Mouse (Mus musculus): ENCODE results near the gene Trappc5. TPM values are rescaled to one million over a fixed set of nuclear protein-coding genes. Genes with fewer than 3 reads are reported as not detected.

Gene Trappc5
- polyA plus RNA-seq, 1 experiment from 2014 or later = 69.6 TPM

DNA sequence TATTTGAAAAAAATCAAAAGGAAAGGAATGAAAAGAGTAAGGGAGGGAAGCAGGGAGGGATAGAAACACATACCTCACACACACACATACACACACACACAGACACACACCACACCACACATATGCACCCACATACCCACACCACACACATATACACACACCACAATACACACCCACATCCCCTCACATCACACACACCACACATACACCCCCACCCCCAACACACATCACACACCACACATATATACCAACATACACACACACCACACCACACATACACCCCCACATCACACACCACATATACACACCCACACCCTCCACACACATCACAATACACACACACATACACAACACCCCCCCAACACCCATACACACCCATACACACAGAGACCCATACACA lies 8.4 kb downstream of the Trappc5 start:
- Histone ChIP-seq H3K36me3 (ENCODE audit: control insufficient read depth, insufficient read depth) (peaks cover 3% of the 10 kb centered on the region; the same call in 1 of the 2 replicates), H3K27me3 (replicated peaks; ENCODE audit: control insufficient read depth, insufficient read depth, low read length) (no peaks in the 10 kb centered on the region), H3K4me2 (ENCODE audit: low read length) (no peak overlapping the region), H3K9ac (replicated peaks; ENCODE audit: low read depth, low read length) (no peak overlapping the region), H3K4me3 (replicated peaks; ENCODE audit: low read length) (no peak overlapping the region), H3K4me1 (replicated peaks; ENCODE audit: control insufficient read depth, insufficient read depth, low read length) (no peaks in the 10 kb centered on the region), H3K27ac (ENCODE audit: low read length) (no peak overlapping the region), H3K9me3 (ENCODE audit: control insufficient read depth, low read length) (no peaks in the 10 kb centered on the region)
- ATAC-seq = peak; percentile 39; the same call in 1 of the 2 replicates

DNA sequence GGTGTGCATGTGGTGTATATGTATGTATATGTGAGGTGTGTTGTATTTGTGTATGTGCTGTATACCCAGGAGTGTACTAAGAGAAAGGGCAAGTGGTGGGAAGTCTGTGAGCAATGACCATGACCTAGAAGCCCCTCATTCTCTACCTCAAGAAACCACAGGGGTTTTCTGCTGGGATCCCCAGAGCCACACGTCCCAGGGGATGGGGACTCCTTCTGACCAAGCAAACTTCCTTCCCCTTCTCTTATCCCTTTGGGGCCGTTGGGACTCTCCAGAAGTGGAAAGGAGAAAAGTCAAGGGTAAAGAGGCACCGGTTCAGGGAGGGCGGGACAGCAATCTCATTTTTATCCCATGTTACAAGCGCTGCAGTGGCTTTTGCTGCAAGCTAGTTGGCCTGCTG lies 9.3 kb downstream of the Trappc5 start:
- Histone ChIP-seq H3K9me3 (ENCODE audit: control insufficient read depth, low read length) (no peaks in the 10 kb centered on the region), H3K27me3 (replicated peaks; ENCODE audit: control insufficient read depth, insufficient read depth, low read length) (no peaks in the 10 kb centered on the region), H3K36me3 (ENCODE audit: control insufficient read depth, insufficient read depth) (no peaks in the 10 kb centered on the region), H3K9ac (replicated peaks; ENCODE audit: low read depth, low read length) (no peak overlapping the region), H3K4me2 (ENCODE audit: low read length) (no peak overlapping the region), H3K4me3 (replicated peaks; ENCODE audit: low read length) (no peak overlapping the region), H3K4me1 (replicated peaks; ENCODE audit: control insufficient read depth, insufficient read depth, low read length) (no peaks in the 10 kb centered on the region), H3K27ac (ENCODE audit: low read length) (no peak overlapping the region)
- ATAC-seq = no peak
- 69% methylated on average over 5 of the region's 5 CpGs for WGBS

DNA sequence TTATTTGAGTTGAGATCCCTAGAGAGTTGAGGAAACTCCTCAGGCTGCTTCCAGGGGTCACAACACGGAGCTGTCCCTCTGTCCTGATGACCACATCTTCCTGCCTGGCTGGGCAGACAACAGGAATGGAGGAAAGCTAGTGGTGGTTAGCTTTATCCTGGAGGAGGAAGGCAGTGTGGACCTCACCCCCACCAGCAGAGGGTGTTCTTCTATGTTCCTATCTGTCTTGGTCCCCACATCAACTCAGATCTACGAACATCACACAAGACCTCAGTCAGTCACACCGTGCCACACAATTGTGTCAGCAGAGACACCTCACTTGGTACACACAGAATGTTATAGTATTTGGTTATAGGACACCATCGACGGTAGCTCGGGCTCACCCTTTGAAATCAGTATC lies 11.4 kb downstream of the Trappc5 start:
- 74% methylated on average over 6 of the region's 6 CpGs for WGBS
- Histone ChIP-seq H3K27me3 (replicated peaks; ENCODE audit: control insufficient read depth, insufficient read depth, low read length) (no peaks in the 10 kb centered on the region), H3K4me3 (replicated peaks; ENCODE audit: low read length) (no peak overlapping the region), H3K4me1 (replicated peaks; ENCODE audit: control insufficient read depth, insufficient read depth, low read length) (no peaks in the 10 kb centered on the region), H3K9ac (replicated peaks; ENCODE audit: low read depth, low read length) (no peak overlapping the region), H3K9me3 (ENCODE audit: control insufficient read depth, low read length) (no peaks in the 10 kb centered on the region), H3K36me3 (ENCODE audit: control insufficient read depth, insufficient read depth) (no peaks in the 10 kb centered on the region), H3K4me2 (ENCODE audit: low read length) (no peak overlapping the region), H3K27ac (ENCODE audit: low read length) (no peak overlapping the region)
- ATAC-seq = no peak

DNA sequence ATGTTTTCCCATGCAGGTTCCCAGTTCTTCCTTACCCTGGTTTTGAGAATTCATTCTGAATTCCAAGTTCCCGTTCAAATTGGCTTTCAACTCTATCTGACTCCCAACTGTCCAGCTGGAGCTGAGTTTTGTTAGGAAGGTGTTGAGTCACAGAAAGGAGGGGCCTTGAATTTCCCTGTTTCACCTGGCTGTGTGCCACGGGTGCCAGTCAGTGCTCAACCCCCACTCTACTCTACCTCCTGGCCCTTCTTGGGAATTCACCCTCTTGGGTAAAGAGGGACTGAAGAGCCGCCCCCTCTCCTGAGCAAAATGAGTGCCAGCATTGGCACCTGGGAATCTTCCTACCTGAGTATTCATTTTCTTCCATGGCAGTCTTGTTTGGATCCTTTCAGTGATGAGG lies 14.7 kb downstream of the Trappc5 start:
- no peaks in the 10 kb centered on the region for H3K9me3 ChIP-seq (ENCODE audit: control insufficient read depth, low read length)
- WGBS = 75% methylated on average over 3 of the region's 3 CpGs
- no peak overlapping the region for H3K4me3 ChIP-seq (replicated peaks; ENCODE audit: low read length)
- H3K4me1 ChIP-seq (replicated peaks; ENCODE audit: control insufficient read depth, insufficient read depth, low read length) = no peaks in the 10 kb centered on the region
- no peak for ATAC-seq
- no peak overlapping the region for H3K9ac ChIP-seq (replicated peaks; ENCODE audit: low read depth, low read length)
- no peaks in the 10 kb centered on the region for H3K27me3 ChIP-seq (replicated peaks; ENCODE audit: control insufficient read depth, insufficient read depth, low read length)
- H3K36me3 ChIP-seq (ENCODE audit: control insufficient read depth, insufficient read depth) = no peaks in the 10 kb centered on the region
- H3K4me2 ChIP-seq (ENCODE audit: low read length) = no peak overlapping the region
- no peak overlapping the region for H3K27ac ChIP-seq (ENCODE audit: low read length)

DNA sequence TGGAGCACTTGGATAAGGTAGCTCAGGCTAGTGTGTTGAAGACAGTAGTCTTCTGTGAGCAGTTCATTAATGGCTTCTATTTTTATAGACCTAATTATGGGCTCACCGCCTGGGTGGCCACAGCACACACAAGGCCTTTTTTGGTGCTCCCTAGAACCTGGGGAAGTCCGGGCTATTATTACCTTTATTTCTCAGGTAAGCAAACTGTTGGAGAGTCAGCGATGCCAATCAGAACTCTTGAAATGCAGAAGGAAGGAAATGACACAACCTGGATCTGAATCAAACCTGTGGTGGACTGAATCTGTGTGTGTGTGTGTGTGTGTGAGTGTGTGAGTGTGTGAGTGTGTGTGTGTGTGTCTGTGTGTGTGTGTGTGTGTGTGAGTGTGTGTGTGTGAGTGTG lies 18.0 kb downstream of the Trappc5 start, which contains the start of gene Fcer2a:
Gene Fcer2a, minus strand, starts transcription at position 55 of the 400 bp plus-strand sequence.
- Histone ChIP-seq H3K9ac (replicated peaks; ENCODE audit: low read depth, low read length) (no peak within 1 kb of the TSS), H3K4me1 (replicated peaks; ENCODE audit: control insufficient read depth, insufficient read depth, low read length) (no peaks in the 10 kb centered on the region), H3K36me3 (ENCODE audit: control insufficient read depth, insufficient read depth) (no peaks in the 10 kb centered on the region), H3K9me3 (ENCODE audit: control insufficient read depth, low read length) (no peaks in the 10 kb centered on the region), H3K27ac (ENCODE audit: low read length) (no peak within 1 kb of the TSS), H3K4me2 (ENCODE audit: low read length) (no peak within 1 kb of the TSS), H3K4me3 (replicated peaks; ENCODE audit: low read length) (no peak within 1 kb of the TSS), H3K27me3 (replicated peaks; ENCODE audit: control insufficient read depth, insufficient read depth, low read length) (no peaks in the 10 kb centered on the region)
- no peak for ATAC-seq
- WGBS = 86% methylated on average over 3 of the region's 3 CpGs

DNA sequence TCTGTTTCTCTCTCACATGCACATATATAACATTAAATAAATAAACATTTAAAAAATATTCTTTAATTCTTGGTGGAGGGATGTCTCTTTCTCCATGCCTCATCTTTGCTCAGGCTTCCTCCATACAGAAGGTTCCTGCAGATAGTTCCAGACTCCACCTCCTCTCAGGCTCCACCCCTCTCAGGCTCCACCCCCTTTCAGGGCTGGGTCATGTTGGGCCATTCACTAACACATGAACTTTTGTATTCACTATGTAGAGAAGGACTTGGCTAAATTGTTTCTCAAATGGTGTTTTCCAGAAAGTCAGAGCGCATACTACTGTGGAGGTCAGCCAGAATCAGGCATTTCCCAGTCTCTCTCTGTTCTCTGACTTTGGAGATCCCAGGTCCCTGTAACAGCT lies 25.4 kb downstream of the Trappc5 start:
- Histone ChIP-seq H3K9ac (replicated peaks; ENCODE audit: low read depth, low read length) (no peak overlapping the region), H3K27me3 (replicated peaks; ENCODE audit: control insufficient read depth, insufficient read depth, low read length) (no peaks in the 10 kb centered on the region), H3K36me3 (ENCODE audit: control insufficient read depth, insufficient read depth) (no peaks in the 10 kb centered on the region), H3K4me3 (replicated peaks; ENCODE audit: low read length) (no peak overlapping the region), H3K4me2 (ENCODE audit: low read length) (no peak overlapping the region), H3K9me3 (ENCODE audit: control insufficient read depth, low read length) (no peaks in the 10 kb centered on the region), H3K4me1 (replicated peaks; ENCODE audit: control insufficient read depth, insufficient read depth, low read length) (no peaks in the 10 kb centered on the region), H3K27ac (ENCODE audit: low read length) (no peak overlapping the region)
- 94% methylated on average over 1 of the region's 1 CpGs for WGBS
- ATAC-seq = no peak

DNA sequence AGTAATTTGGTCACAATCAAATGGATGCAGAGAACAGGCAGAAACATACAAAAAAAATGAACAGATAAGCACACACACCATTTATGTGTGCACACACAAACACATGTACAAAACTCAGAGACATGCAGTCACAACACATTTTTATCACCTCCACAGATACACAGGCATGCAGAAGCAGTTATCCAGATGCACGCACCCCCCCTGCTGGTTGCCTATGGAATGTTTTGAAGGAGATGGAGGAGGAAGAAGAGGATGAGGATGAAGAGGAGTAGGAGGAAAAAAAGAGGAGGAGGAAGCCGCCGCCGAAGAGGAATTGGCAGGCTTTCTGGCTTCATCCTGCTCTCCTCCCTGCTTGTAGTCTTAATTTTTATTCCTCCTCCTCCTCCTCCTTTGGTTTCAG lies 29.6 kb downstream of the Trappc5 start:
- no peak for ATAC-seq
- H3K4me2 ChIP-seq (ENCODE audit: low read length) = no peak overlapping the region
- H3K9me3 ChIP-seq (ENCODE audit: control insufficient read depth, low read length) = no peaks in the 10 kb centered on the region
- H3K36me3 ChIP-seq (ENCODE audit: control insufficient read depth, insufficient read depth) = no peaks in the 10 kb centered on the region
- H3K9ac ChIP-seq (replicated peaks; ENCODE audit: low read depth, low read length) = no peak overlapping the region
- H3K27ac ChIP-seq (ENCODE audit: low read length) = no peak overlapping the region
- H3K4me3 ChIP-seq (replicated peaks; ENCODE audit: low read length) = no peak overlapping the region
- no peaks in the 10 kb centered on the region for H3K4me1 ChIP-seq (replicated peaks; ENCODE audit: control insufficient read depth, insufficient read depth, low read length)
- 67% methylated on average over 4 of the region's 4 CpGs for WGBS
- H3K27me3 ChIP-seq (replicated peaks; ENCODE audit: control insufficient read depth, insufficient read depth, low read length) = no peaks in the 10 kb centered on the region

DNA sequence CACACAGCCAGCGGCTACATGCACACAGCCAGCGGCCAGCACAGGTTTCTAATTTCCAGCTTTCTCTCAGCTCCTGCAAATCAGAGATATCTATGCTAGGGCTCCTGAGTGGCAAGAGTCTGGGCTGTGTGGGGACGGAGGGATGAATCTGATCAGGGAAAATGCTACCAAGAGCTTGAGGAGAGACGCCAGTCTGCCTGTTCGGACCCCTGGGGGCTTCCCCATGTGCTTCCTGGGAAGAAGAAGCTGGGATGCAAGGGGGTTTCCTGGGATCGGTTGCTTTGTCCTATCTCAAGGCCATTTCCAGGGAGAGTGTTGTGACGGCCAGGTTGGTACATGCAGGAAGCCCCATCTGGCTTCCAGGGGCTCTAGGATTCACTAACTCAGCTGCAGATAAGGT lies 31.5 kb downstream of the Trappc5 start:
- H3K9ac ChIP-seq (replicated peaks; ENCODE audit: low read depth, low read length) = no peak overlapping the region
- WGBS = 79% methylated on average over 7 of the region's 7 CpGs
- no peak overlapping the region for H3K4me3 ChIP-seq (replicated peaks; ENCODE audit: low read length)
- no peaks in the 10 kb centered on the region for H3K27me3 ChIP-seq (replicated peaks; ENCODE audit: control insufficient read depth, insufficient read depth, low read length)
- H3K36me3 ChIP-seq (ENCODE audit: control insufficient read depth, insufficient read depth) = no peaks in the 10 kb centered on the region
- no peak overlapping the region for H3K4me2 ChIP-seq (ENCODE audit: low read length)
- H3K27ac ChIP-seq (ENCODE audit: low read length) = no peak overlapping the region
- no peak for ATAC-seq
- no peaks in the 10 kb centered on the region for H3K9me3 ChIP-seq (ENCODE audit: control insufficient read depth, low read length)
- no peaks in the 10 kb centered on the region for H3K4me1 ChIP-seq (replicated peaks; ENCODE audit: control insufficient read depth, insufficient read depth, low read length)

DNA sequence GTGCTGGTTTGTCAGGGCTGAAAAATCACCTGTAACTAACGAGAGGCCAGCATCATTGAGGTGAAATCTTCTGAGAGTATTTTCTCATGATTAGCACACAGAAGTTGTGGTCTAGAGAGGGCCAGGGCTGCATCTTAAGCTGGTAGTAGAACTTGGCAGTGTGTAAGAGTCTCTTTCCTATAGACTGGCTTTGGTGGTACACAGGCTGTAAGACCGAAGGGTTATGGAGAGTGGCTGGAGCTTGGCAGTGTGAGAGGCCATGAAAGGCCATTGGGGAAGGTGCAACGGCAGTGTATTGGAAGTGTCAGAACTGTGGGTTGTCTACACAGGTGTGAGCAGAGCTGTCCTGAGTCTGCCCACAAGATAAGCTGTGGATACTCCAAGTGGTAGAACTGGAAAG lies 34.2 kb downstream of the Trappc5 start:
- H3K4me2 ChIP-seq (ENCODE audit: low read length) = no peak overlapping the region
- no peak overlapping the region for H3K27ac ChIP-seq (ENCODE audit: low read length)
- WGBS = 80% methylated on average over 3 of the region's 3 CpGs
- H3K4me1 ChIP-seq (replicated peaks; ENCODE audit: control insufficient read depth, insufficient read depth, low read length) = no peaks in the 10 kb centered on the region
- H3K36me3 ChIP-seq (ENCODE audit: control insufficient read depth, insufficient read depth) = no peaks in the 10 kb centered on the region
- ATAC-seq = no peak
- no peak overlapping the region for H3K4me3 ChIP-seq (replicated peaks; ENCODE audit: low read length)
- no peaks in the 10 kb centered on the region for H3K9me3 ChIP-seq (ENCODE audit: control insufficient read depth, low read length)
- H3K27me3 ChIP-seq (replicated peaks; ENCODE audit: control insufficient read depth, insufficient read depth, low read length) = no peaks in the 10 kb centered on the region
- no peak overlapping the region for H3K9ac ChIP-seq (replicated peaks; ENCODE audit: low read depth, low read length)

DNA sequence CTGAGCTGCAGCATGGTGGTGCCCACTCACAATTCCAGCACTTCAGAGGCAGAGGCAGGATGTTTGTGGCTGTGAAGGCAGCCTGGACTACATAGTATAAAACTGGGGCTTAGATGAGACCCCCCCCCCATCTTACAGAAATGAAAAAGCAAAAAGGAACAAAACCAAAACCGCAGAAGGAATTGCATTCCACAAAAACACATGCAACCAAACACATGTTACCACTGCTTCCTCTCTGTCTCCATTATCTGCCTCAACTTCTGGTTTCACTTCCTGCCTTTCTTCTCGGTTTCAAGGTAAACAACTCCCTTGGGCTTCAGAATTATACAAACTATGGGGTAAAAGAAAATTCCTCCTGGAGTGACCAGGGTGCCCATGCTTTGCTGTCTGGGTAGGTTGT lies 35.5 kb downstream of the Trappc5 start:
- Histone ChIP-seq H3K27ac (ENCODE audit: low read length) (no peak overlapping the region), H3K4me2 (ENCODE audit: low read length) (no peak overlapping the region), H3K27me3 (replicated peaks; ENCODE audit: control insufficient read depth, insufficient read depth, low read length) (no peaks in the 10 kb centered on the region), H3K9ac (replicated peaks; ENCODE audit: low read depth, low read length) (no peak overlapping the region), H3K9me3 (ENCODE audit: control insufficient read depth, low read length) (no peaks in the 10 kb centered on the region), H3K36me3 (ENCODE audit: control insufficient read depth, insufficient read depth) (no peaks in the 10 kb centered on the region), H3K4me3 (replicated peaks; ENCODE audit: low read length) (no peak overlapping the region), H3K4me1 (replicated peaks; ENCODE audit: control insufficient read depth, insufficient read depth, low read length) (no peaks in the 10 kb centered on the region)
- 67% methylated on average over 2 of the region's 2 CpGs for WGBS
- ATAC-seq = no peak
